Mouse (Mus musculus) lung, embryonic 15.5 days (tissue): ENCODE data around the gene Kif12. TPM values are rescaled to one million over a fixed set of nuclear protein-coding genes. Genes with fewer than 3 reads are reported as not detected.

Experiments
- ATAC-seq: fragments of 200-750 bp; cut with Nextera tagmentation; 2 replicates; pipeline ENCODE4 v1.8.0; 2017; ENCODE audit warnings: moderate number of reproducible peaks, borderline replicate concordance; ENCODE audit not compliant: low FRiP score, low TSS enrichment; ENCODE audit errors: extremely low read depth
- H3K27ac ChIP-seq: fragments of 300-500 bp; sonication (generic); 2 replicates; pipeline ENCODE4 v1.5.1; 2015; ENCODE audit warnings: moderate library complexity, mild to moderate bottlenecking, inconsistent platforms
- H3K27me3 ChIP-seq: fragments of 300-500 bp; sonication (generic); 2 replicates; pipeline ENCODE4 v1.6.1; 2015; ENCODE audit warnings: inconsistent platforms
- H3K36me3 ChIP-seq: fragments of 300-500 bp; sonication (generic); 2 replicates; pipeline ENCODE4 v1.6.1; 2015; ENCODE audit warnings: inconsistent platforms
- H3K4me1 ChIP-seq: fragments of 300-500 bp; sonication (generic); 2 replicates; pipeline ENCODE4 v1.6.1; 2015; ENCODE audit warnings: inconsistent platforms
- H3K4me2 ChIP-seq: fragments of 300-500 bp; sonication (generic); 2 replicates; pipeline ENCODE4 v1.6.1; 2015; ENCODE audit warnings: inconsistent platforms, mild to moderate bottlenecking, moderate library complexity
- H3K4me3 ChIP-seq: fragments of 300-500 bp; sonication (generic); 2 replicates; pipeline ENCODE4 v1.5.1; 2015; ENCODE audit warnings: mild to moderate bottlenecking, inconsistent platforms
- H3K9ac ChIP-seq: fragments of 300-500 bp; sonication (generic); 2 replicates; pipeline ENCODE4 v1.6.1; 2015; ENCODE audit warnings: inconsistent platforms
- H3K9me3 ChIP-seq: fragments of 300-500 bp; sonication (generic); 2 replicates; pipeline ENCODE4 v1.6.1; 2016; ENCODE audit warnings: inconsistent platforms
- WGBS: fragments of 180-500 bp; shearing (Covaris S2); methylation state at CpG from one replicate; pipeline ENCODE4 v1.1.7; 2015; 5-methylcytosine and 5-hydroxymethylcytosine counted together
- polyA plus RNA-seq: library from polyadenylated mRNA; unstranded; fragments of >200 nt; fragmentation: Nextera tagmentation; extraction: Ambion mirVana; gene quantifications from 2 replicates; pipeline ENCODE4 v1.2.1, GENCODE M21; 2015

The Kif12 gene
- polyA plus RNA-seq, 1 experiment from 2014 or later = 8.3 TPM

- no peak for ATAC-seq
- H3K4me1 ChIP-seq = peaks cover 12% of the 10 kb centered on the region; the same call in 1 of the 2 replicates
- no peak overlapping the region for H3K27ac ChIP-seq
- H3K36me3 ChIP-seq = no peaks in the 10 kb centered on the region
- H3K9me3 ChIP-seq = no peaks in the 10 kb centered on the region
- 80% methylated on average over 7 of the region's 7 CpGs for WGBS
- no peak overlapping the region for H3K9ac ChIP-seq
- H3K4me3 ChIP-seq = no peak overlapping the region
- H3K4me2 ChIP-seq = no peak overlapping the region
- no peaks in the 10 kb centered on the region for H3K27me3 ChIP-seq
Observed at GRCm38 (mm10) chr4:63203874-63204273, 31.9 kb upstream of the Kif12 start.

DNA sequence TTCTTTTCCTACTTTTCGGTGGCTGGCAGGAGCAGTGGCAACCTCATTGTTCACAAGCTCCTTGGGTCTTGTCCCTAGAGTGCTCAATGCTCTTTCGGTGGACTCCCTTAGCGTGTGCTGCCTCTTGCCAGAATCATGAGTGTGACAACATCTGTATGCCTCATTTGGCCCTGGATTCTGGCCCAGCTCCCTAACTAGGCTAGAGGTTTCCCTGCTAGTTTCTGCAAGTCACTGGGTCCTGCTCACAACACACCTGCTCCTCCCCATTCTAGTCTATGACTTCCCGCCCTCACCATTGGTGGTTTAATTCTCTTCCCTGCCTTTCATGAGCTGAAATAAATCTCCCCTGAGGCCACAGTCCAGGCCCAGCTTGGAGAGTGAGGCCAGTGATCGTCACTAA lies 27.4 kb upstream of the Kif12 start:
- Histone ChIP-seq H3K27me3 (no peaks in the 10 kb centered on the region), H3K36me3 (no peaks in the 10 kb centered on the region), H3K4me2 (no peak overlapping the region), H3K4me3 (no peak overlapping the region), H3K27ac (no peak overlapping the region), H3K9ac (no peak overlapping the region), H3K9me3 (no peaks in the 10 kb centered on the region), H3K4me1 (no peaks in the 10 kb centered on the region)
- 89% methylated on average over 5 of the region's 5 CpGs for WGBS
- no peak for ATAC-seq

DNA sequence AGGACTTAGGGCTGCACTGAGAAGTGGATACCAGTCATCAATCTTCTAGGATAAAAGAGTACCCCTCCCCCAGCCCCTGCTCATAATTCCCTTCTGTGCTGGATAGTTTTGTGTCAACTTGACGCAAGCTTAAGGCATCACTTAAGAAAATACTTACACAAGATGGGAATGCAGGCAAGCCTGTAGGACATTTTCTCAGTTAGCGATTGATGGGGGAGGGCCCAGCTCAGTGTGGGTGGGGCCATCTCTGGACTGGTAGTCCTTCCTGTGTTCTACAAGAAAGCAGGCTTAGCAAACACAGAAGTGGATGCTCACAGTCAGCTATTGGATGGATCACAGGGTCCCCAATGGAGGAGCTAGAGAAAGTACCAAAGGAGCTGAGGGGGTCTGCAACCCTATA lies 22.4 kb upstream of the Kif12 start:
- no peak for ATAC-seq
- Histone ChIP-seq H3K27me3 (no peaks in the 10 kb centered on the region), H3K4me2 (no peak overlapping the region), H3K36me3 (no peaks in the 10 kb centered on the region), H3K9me3 (no peaks in the 10 kb centered on the region), H3K27ac (no peak overlapping the region), H3K9ac (no peak overlapping the region), H3K4me3 (no peak overlapping the region), H3K4me1 (peaks cover 20% of the 10 kb centered on the region)
- WGBS = 44% methylated on average over 2 of the region's 2 CpGs

DNA sequence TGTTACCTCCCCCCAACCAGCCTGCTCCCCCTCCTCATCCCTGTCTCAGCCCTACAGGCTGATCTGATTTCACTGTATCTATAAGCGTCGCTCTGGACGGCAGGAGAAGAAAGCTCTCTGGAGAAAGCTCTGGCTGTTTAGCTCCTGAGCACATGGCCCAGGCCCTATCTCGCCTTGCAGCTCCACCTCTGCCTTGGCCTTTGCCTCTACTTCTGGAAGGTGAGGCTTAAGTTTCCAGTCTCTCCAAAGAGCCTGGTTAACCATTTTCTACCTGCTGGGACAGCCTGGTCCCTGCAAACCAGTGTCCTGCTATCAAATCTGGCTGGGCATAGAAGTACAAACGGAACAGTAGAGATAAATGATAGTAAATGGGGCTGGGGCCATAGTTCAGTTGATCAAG lies 19.7 kb upstream of the Kif12 start:
- H3K9ac ChIP-seq = no peak overlapping the region
- H3K27ac ChIP-seq = no peak overlapping the region
- H3K4me2 ChIP-seq = no peak overlapping the region
- ATAC-seq = no peak
- H3K9me3 ChIP-seq = no peaks in the 10 kb centered on the region
- H3K27me3 ChIP-seq = no peaks in the 10 kb centered on the region
- no peaks in the 10 kb centered on the region for H3K36me3 ChIP-seq
- WGBS = 27% methylated on average over 5 of the region's 5 CpGs
- no peak overlapping the region for H3K4me3 ChIP-seq
- H3K4me1 ChIP-seq = peaks cover 40% of the 10 kb centered on the region

GRCm38 (mm10) chr4:63186281-63186870 lies 14.4 kb upstream of the Kif12 start:
- ATAC-seq = peak; percentile 91
- no peaks in the 10 kb centered on the region for H3K9me3 ChIP-seq
- no peaks in the 10 kb centered on the region for H3K27me3 ChIP-seq
- H3K36me3 ChIP-seq = no peaks in the 10 kb centered on the region
- H3K4me2 ChIP-seq = no peak overlapping the region
- H3K9ac ChIP-seq = no peak overlapping the region
- WGBS = 42% methylated on average over 21 of the region's 21 CpGs
- peaks cover 48% of the 10 kb centered on the region for H3K4me1 ChIP-seq
- H3K4me3 ChIP-seq = no peak overlapping the region
- H3K27ac ChIP-seq = peak overlapping the region; percentile 92

DNA sequence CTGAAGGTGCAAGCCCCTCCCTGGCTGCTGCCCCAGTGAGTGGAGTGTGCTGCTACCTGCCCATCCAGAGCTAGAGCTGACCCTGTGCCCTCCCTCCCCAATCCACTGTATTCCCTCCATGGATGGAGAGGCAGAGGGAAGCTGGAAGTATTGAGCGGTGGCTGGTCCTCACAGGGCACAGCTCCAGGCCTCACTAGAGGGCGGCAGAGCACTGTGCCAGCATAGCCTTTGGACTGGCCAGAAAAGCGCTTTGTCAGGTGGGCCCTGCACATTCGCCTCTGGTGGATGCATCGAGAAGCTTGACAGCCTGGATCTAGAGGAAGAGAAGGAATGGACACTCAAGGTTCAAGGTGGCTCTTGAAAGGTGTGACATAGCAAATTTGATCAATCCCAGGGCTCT lies 9.6 kb upstream of the Kif12 start:
- no peaks in the 10 kb centered on the region for H3K9me3 ChIP-seq
- WGBS = 3% methylated on average over 5 of the region's 5 CpGs
- H3K36me3 ChIP-seq = no peaks in the 10 kb centered on the region
- no peak overlapping the region for H3K4me3 ChIP-seq
- no peak overlapping the region for H3K9ac ChIP-seq
- H3K4me1 ChIP-seq = peaks cover 17% of the 10 kb centered on the region; the same call in 1 of the 2 replicates
- ATAC-seq = no peak
- H3K4me2 ChIP-seq = no peak overlapping the region
- no peaks in the 10 kb centered on the region for H3K27me3 ChIP-seq
- H3K27ac ChIP-seq = no peak overlapping the region

GRCm38 (mm10) chr4:63171122-63171521 lies 809 bp downstream of the Kif12 start:
- Histone ChIP-seq H3K9ac (no peak overlapping the region; the same call in 1 of the 2 replicates), H3K4me3 (peak overlapping the region; percentile 27), H3K4me1 (0 out of 2 replicates have a peak, but pooled peaks cover 7% of the 10 kb centered on the region), H3K27me3 (no peaks in the 10 kb centered on the region; the same call in 1 of the 2 replicates), H3K4me2 (peak overlapping the region; percentile 49), H3K27ac (peak overlapping the region; percentile 78; the same call in 1 of the 2 replicates), H3K9me3 (no peaks in the 10 kb centered on the region), H3K36me3 (no peaks in the 10 kb centered on the region)
- peak; percentile 37 for ATAC-seq
- whole genome bisulfite sequencing = 39% methylated on average over 24 of the region's 24 CpGs

DNA sequence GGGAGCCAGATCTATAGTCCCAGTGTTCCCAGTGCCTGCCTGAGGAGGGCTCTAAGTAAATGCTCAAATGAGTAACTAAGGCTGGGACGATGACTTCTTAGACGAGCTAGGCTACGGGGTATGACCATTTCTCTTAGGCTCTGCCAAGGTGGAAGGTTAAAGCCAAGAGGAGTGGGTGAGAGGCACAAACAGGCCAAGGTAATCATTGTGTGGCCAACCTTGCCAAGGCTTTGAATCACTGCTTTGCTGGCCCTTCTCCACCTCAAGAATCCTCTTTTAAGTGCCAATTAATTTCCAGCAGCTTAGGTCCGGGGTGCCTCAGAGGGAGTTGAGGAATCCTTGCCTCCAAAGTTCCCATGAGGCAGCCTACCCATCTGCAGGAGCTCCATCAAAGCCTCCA lies 1.9 kb downstream of the Kif12 start:
- H3K9me3 ChIP-seq = no peaks in the 10 kb centered on the region
- H3K4me1 ChIP-seq = 0 out of 2 replicates have a peak, but pooled peaks cover 7% of the 10 kb centered on the region
- H3K4me3 ChIP-seq = no peak overlapping the region
- WGBS = 79% methylated on average over 4 of the region's 4 CpGs
- H3K9ac ChIP-seq = no peak overlapping the region
- no peaks in the 10 kb centered on the region; the same call in 1 of the 2 replicates for H3K27me3 ChIP-seq
- H3K4me2 ChIP-seq = no peak overlapping the region
- no peak overlapping the region for H3K27ac ChIP-seq
- H3K36me3 ChIP-seq = no peaks in the 10 kb centered on the region
- no peak for ATAC-seq

DNA sequence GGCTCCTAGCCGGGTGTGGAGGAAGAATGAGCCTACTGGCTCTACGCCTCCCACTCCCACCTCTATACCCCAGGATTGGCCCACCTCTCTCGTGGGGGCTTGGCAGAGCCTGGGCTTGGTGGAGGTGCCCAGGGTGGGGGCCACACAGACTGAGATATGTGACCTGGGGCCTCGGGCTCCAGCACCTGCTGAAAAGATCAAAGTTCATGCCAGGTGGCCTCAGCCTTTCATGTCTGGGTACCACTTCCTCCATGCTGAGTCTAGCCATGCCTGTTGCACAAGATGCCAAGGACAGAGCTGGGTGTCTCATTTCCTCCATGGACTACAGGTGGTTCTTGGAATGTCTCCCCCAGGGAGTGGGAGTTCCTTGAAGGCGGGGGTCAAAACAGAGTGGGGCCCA lies 5.6 kb downstream of the Kif12 start:
- 77% methylated on average over 5 of the region's 5 CpGs for WGBS
- no peak overlapping the region for H3K4me3 ChIP-seq
- no peaks in the 10 kb centered on the region; the same call in 1 of the 2 replicates for H3K27me3 ChIP-seq
- no peak overlapping the region for H3K27ac ChIP-seq
- H3K4me2 ChIP-seq = no peak overlapping the region
- H3K9me3 ChIP-seq = no peaks in the 10 kb centered on the region
- no peaks in the 10 kb centered on the region for H3K4me1 ChIP-seq
- no peaks in the 10 kb centered on the region for H3K36me3 ChIP-seq
- no peak overlapping the region for H3K9ac ChIP-seq
- ATAC-seq = no peak

DNA sequence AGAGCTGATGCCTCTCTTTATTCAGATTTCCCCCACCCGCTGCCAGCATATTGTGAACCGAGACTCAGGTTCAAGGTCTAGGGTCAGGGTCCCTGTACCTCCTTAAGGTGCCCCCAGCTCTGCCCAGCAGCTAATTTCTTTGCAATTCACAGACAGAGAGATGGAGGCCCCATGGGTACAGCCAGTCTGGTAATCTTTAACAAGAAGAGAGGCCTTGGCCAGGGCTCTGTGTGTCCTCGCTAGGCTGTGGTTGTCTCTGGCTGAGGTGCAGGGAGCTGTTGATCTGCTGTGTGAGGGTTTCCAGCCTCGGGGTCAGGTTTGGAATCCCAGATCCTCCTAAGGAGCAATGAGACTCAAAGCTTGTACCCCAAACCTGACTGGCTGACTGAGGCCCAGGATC lies 6.3 kb downstream of the Kif12 start:
- H3K9ac ChIP-seq = no peak overlapping the region
- no peaks in the 10 kb centered on the region; the same call in 1 of the 2 replicates for H3K27me3 ChIP-seq
- H3K9me3 ChIP-seq = no peaks in the 10 kb centered on the region
- no peak overlapping the region for H3K4me3 ChIP-seq
- no peak overlapping the region for H3K27ac ChIP-seq
- no peak overlapping the region for H3K4me2 ChIP-seq
- H3K36me3 ChIP-seq = no peaks in the 10 kb centered on the region
- 84% methylated on average over 4 of the region's 4 CpGs for WGBS
- ATAC-seq = no peak
- H3K4me1 ChIP-seq = no peaks in the 10 kb centered on the region

GRCm38 (mm10) chr4:63158961-63159592 lies 12.9 kb downstream of the Kif12 start:
- Histone ChIP-seq H3K36me3 (no peaks in the 10 kb centered on the region), H3K27ac (no peak overlapping the region), H3K27me3 (no peaks in the 10 kb centered on the region), H3K9me3 (no peaks in the 10 kb centered on the region), H3K4me1 (peaks cover 3% of the 10 kb centered on the region), H3K9ac (no peak overlapping the region), H3K4me3 (no peak overlapping the region), H3K4me2 (no peak overlapping the region)
- peak; percentile 73 for ATAC-seq
- 15% methylated on average over 5 of the region's 5 CpGs for WGBS

- peak overlapping the region; percentile 15; the same call in 1 of the 2 replicates for H3K27ac ChIP-seq
- H3K9me3 ChIP-seq = no peaks in the 10 kb centered on the region
- WGBS = 85% methylated on average over 7 of the region's 7 CpGs
- no peaks in the 10 kb centered on the region for H3K36me3 ChIP-seq
- H3K9ac ChIP-seq = no peak overlapping the region
- ATAC-seq = no peak
- H3K27me3 ChIP-seq = no peaks in the 10 kb centered on the region
- no peak overlapping the region for H3K4me2 ChIP-seq
- no peak overlapping the region for H3K4me3 ChIP-seq
- peaks cover 3% of the 10 kb centered on the region for H3K4me1 ChIP-seq
Observed at GRCm38 (mm10) chr4:63158192-63158591, 13.7 kb downstream of the Kif12 start.
